Mouse (Mus musculus) small intestine, adult 2 months (tissue): ENCODE results near the gene Ankra2.
A peak's percentile ranks its signal among the peaks of the same experiment; 100 is the strongest.

Experiments used
- CTCF ChIP-seq: fragments of 200-500 bp; IDR thresholded peaks from 2 replicates; pipeline ENCODE4 v1.5.1; 2012; ENCODE audit warnings: low read depth, mild to moderate bottlenecking, control low read depth, inconsistent platforms, low read length, moderate library complexity, mixed read lengths; ENCODE audit not compliant: insufficient replicate concordance, insufficient read length; ENCODE audit errors: extremely low read depth
- POLR2A ChIP-seq: fragments of 200-500 bp; IDR thresholded peaks from 2 replicates; pipeline ENCODE4 v1.6.1; 2012; ENCODE audit warnings: low read depth, mild to moderate bottlenecking, control low read depth, inconsistent platforms, low read length, moderate library complexity

GRCm38 (mm10) chr13:98222848-98223247, 40.0 kb upstream of the Ankra2 start:
- TF ChIP-seq CTCF (peak; percentile 73; the same call in 1 of the 2 replicates), POLR2A (no peak)
